Mouse (Mus musculus): ENCODE data around the gene Whrn.

DNA sequence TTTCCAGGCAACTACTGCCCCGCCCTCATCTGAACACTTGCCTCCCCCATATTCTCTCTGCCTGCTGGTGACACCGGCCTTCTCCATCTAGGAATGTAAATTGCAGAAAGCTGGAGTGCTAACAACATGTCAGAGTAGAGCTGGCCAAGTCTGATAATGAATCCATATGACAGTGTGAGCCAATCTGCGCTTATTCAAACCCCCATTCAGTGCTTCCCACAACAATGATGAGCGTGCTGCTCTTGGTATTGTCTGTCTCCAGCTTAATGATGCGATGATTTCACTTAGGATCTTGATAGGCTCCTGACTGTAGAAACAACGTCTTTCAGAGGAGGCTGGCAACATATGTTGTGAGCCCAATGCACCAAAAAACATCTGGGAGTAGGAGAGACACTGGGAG is 33.2 kb upstream of the Whrn start:
- no peak for TF ChIP-seq CTCF (IDR thresholded peaks at IDR 0.05; ENCODE audit: low read depth)
- no peak for TF ChIP-seq EP300 (IDR thresholded peaks at IDR 0.05; ENCODE audit: low read depth)
